Mouse (Mus musculus): ENCODE results near the gene Nhlrc3. TPM values are rescaled to one million over a fixed set of nuclear protein-coding genes. Genes with fewer than 3 reads are reported as not detected.

Nhlrc3 gene
- total RNA-seq, 1 experiment: 12.6 TPM

DNA sequence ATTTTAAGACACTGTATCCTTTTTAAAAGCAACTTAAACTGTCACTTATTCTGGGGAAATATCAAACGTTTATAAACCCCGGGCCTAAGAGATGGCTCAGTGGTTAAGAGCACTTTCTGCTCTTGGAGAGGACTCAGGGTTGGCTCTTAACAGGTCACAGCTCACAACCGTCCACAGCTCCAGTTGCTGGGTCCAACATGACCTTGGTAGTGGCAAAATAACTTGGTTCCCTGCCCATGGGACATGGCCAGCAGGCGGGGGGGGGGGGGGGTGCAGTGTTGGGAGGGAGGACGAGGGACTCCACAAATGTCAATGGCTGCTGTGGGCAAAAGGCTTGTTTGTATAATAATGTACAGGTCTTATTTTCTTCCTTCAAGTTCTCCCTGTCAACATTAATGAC is 4.2 kb upstream of the Nhlrc3 start:
- no peak overlapping the region for H3K4me3 ChIP-seq (ENCODE audit: insufficient read depth in 1 of 2, low read depth in 1 of 2, low read length in 2 of 2, poor library complexity in 1 of 2, severe bottlenecking in 1 of 2)
- in situ Hi-C loops (cut with MboI; ENCODE audit: low sequenced_read_pairs in 2 of 2, unreplicated experiment in 2 of 2): loop anchor here (25.0 kb wide), 2 partner anchors 430 to 1205 kb away; partner anchors contain the start of genes Foxo1 (in 2 of the 2) and Lhfp (in 1 of the 2)
- H3K9ac ChIP-seq (ENCODE audit: insufficient read depth, low read depth, low read length, poor library complexity, severe bottlenecking): no peak overlapping the region
- H3K9me3 ChIP-seq (ENCODE audit: control insufficient read depth, insufficient read depth, low read depth, low read length): no peaks in the 10 kb centered on the region
- TF ChIP-seq CHD2 (IDR thresholded peaks at IDR 0.05; ENCODE audit: low read depth, low read length): no peak
- no peak for TF ChIP-seq HCFC1 (IDR thresholded peaks at IDR 0.05; ENCODE audit: borderline replicate concordance, insufficient read depth, low read length)
- TF ChIP-seq ZNF384 (IDR thresholded peaks at IDR 0.05; ENCODE audit: low read depth, low read length): no peak
- TF ChIP-seq MAFK (IDR thresholded peaks at IDR 0.05; ENCODE audit: insufficient read depth, low read depth, low read length): no peak
- no peak for TF ChIP-seq ZC3H11A (IDR thresholded peaks at IDR 0.05; ENCODE audit: borderline replicate concordance, low read depth, low read length)
- peaks cover 22% of the 10 kb centered on the region for H3K36me3 ChIP-seq (ENCODE audit: control insufficient read depth, insufficient read depth, low read length, poor library complexity, severe bottlenecking)
- peaks cover 3 to 10% of the 10 kb centered on the region in 2 experiments; a peak in 2 of 4 replicates for H3K4me1 ChIP-seq (ENCODE audit: control insufficient read depth in 2 of 2, insufficient read depth in 2 of 2, low read length in 2 of 2, poor library complexity in 1 of 2)
- no peak for DNase-seq (ENCODE audit: low read depth, low spot score)
- H3K27ac ChIP-seq (ENCODE audit: insufficient read depth, low read depth, low read length, poor library complexity, severe bottlenecking): no peak overlapping the region

DNA sequence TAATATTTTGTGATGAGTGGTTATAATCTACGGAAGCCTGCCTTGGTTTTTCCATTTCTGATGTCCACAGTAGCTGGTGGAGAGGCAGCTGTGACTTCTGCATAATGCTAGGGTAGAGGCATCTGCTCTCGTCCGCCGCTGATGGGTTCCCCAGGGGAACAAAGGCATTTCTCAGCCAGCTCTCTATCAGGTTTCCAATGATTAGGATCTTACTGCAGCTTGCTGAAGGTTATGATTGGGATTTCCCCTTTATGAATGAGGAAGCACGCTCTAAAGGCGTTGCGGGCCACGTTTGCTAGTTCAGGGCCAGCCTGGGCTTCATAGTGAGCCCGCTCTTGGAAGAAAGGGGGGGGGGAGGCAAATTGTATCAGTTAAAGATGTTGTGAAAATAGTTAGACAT is 3.3 kb upstream of the Nhlrc3 start:
- no peak for DNase-seq (ENCODE audit: low read depth, low spot score)
- TF ChIP-seq ZC3H11A (IDR thresholded peaks at IDR 0.05; ENCODE audit: borderline replicate concordance, low read depth, low read length) (no peak), CHD2 (IDR thresholded peaks at IDR 0.05; ENCODE audit: low read depth, low read length) (no peak), MAFK (IDR thresholded peaks at IDR 0.05; ENCODE audit: insufficient read depth, low read depth, low read length) (no peak), ZNF384 (IDR thresholded peaks at IDR 0.05; ENCODE audit: low read depth, low read length) (no peak), HCFC1 (IDR thresholded peaks at IDR 0.05; ENCODE audit: borderline replicate concordance, insufficient read depth, low read length) (no peak)
- H3K36me3 ChIP-seq (ENCODE audit: control insufficient read depth, insufficient read depth, low read length, poor library complexity, severe bottlenecking): peaks cover 17% of the 10 kb centered on the region; the same call in 1 of the 2 replicates
- H3K4me1 ChIP-seq (ENCODE audit: control insufficient read depth in 2 of 2, insufficient read depth in 2 of 2, low read length in 2 of 2, poor library complexity in 1 of 2): peaks cover 3 to 10% of the 10 kb centered on the region in 2 experiments; a peak in 2 of 4 replicates
- H3K4me3 ChIP-seq (ENCODE audit: insufficient read depth in 1 of 2, low read depth in 1 of 2, low read length in 2 of 2, poor library complexity in 1 of 2, severe bottlenecking in 1 of 2): peak overlapping the region in 1 of 2 experiments; percentile 2; a peak in 1 of 4 replicates
- no peaks in the 10 kb centered on the region for H3K9me3 ChIP-seq (ENCODE audit: control insufficient read depth, insufficient read depth, low read depth, low read length)
- no peak overlapping the region for H3K9ac ChIP-seq (ENCODE audit: insufficient read depth, low read depth, low read length, poor library complexity, severe bottlenecking)
- in situ Hi-C loops (cut with MboI; ENCODE audit: low sequenced_read_pairs in 2 of 2, unreplicated experiment in 2 of 2): loop anchor here (25.0 kb wide), 2 partner anchors 429 to 1204 kb away; partner anchors contain the start of genes Foxo1 (in 2 of the 2) and Lhfp (in 1 of the 2)
- H3K27ac ChIP-seq (ENCODE audit: insufficient read depth, low read depth, low read length, poor library complexity, severe bottlenecking): no peak overlapping the region

DNA sequence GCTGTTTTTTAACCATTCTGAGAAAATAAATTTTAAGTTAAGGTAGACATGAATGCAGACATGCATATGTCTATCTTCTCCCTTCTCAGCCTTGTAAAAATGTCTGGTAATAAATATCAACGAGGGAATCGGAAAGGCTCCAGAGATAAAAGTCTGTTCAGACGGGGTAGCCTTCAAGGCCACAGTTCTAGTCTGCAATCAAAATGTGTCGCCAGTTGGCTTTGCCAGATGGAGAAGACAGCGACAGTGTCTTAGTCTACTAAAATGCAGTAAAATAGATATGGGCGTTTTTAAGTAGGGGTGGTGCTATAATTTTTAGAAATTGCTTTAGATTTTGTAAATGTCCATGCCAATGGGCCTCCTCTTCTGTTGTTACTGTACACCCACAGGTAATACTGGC is 2.2 kb upstream of the Nhlrc3 start:
- H3K9ac ChIP-seq (ENCODE audit: insufficient read depth, low read depth, low read length, poor library complexity, severe bottlenecking): no peak overlapping the region

DNA sequence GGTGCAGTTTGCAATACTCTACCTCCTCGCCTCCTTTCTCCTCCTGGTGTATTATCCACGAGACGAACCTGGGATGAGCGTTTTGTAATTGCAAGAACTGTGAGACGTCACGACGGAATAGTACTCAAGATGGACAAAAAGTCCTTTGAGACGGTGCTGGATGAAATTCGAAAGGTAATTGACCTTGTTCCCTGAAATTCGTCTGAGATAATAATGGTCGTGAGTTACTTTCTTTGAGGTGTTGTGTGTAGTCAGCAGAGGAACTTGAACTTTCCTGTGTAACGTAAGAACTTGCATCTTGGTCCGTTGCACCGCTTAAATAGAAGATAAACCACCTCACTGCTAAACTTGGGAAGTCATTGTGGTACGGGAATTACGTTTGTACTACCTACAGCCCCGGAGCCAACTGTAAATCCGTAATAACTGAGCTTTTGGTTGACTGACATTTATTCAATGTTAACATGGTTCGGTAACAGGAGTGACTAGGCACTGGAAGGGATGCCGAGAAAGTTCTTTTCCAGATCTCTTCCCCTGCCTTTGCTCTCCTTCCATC is 1.1 kb upstream of the Nhlrc3 start:
- in situ Hi-C loops (cut with MboI; ENCODE audit: low sequenced_read_pairs in 2 of 2, unreplicated experiment in 2 of 2): loop anchor here (25.0 kb wide), 2 partner anchors 427 to 1202 kb away; partner anchors contain the start of genes Foxo1 (in 2 of the 2) and Lhfp (in 1 of the 2)
- peak overlapping the region; percentile 86 to 90 for H3K4me3 ChIP-seq (ENCODE audit: insufficient read depth in 1 of 2, low read depth in 1 of 2, low read length in 2 of 2, poor library complexity in 1 of 2, severe bottlenecking in 1 of 2)
- peaks cover 3 to 10% of the 10 kb centered on the region in 2 experiments; a peak in 2 of 4 replicates for H3K4me1 ChIP-seq (ENCODE audit: control insufficient read depth in 2 of 2, insufficient read depth in 2 of 2, low read length in 2 of 2, poor library complexity in 1 of 2)
- DNase-seq (ENCODE audit: low read depth, low spot score): no peak
- H3K27ac ChIP-seq (ENCODE audit: insufficient read depth, low read depth, low read length, poor library complexity, severe bottlenecking): no peak overlapping the region
- peak overlapping the region; percentile 91; the same call in 1 of the 2 replicates for H3K9ac ChIP-seq (ENCODE audit: insufficient read depth, low read depth, low read length, poor library complexity, severe bottlenecking)
- H3K9me3 ChIP-seq (ENCODE audit: control insufficient read depth, insufficient read depth, low read depth, low read length): no peaks in the 10 kb centered on the region
- TF ChIP-seq CHD2 (IDR thresholded peaks at IDR 0.05; ENCODE audit: low read depth, low read length): no peak
- TF ChIP-seq ZNF384 (IDR thresholded peaks at IDR 0.05; ENCODE audit: low read depth, low read length): no peak
- no peak for TF ChIP-seq ZC3H11A (IDR thresholded peaks at IDR 0.05; ENCODE audit: borderline replicate concordance, low read depth, low read length)
- TF ChIP-seq HCFC1 (IDR thresholded peaks at IDR 0.05; ENCODE audit: borderline replicate concordance, insufficient read depth, low read length): no peak
- TF ChIP-seq MAFK (IDR thresholded peaks at IDR 0.05; ENCODE audit: insufficient read depth, low read depth, low read length): no peak
- peaks cover 5% of the 10 kb centered on the region; the same call in 1 of the 2 replicates for H3K36me3 ChIP-seq (ENCODE audit: control insufficient read depth, insufficient read depth, low read length, poor library complexity, severe bottlenecking)

More for the DNA sequence above, 2.2 kb upstream of the Nhlrc3 start:
- no peak overlapping the region for H3K27ac ChIP-seq (ENCODE audit: insufficient read depth, low read depth, low read length, poor library complexity, severe bottlenecking)
- peaks cover 3 to 10% of the 10 kb centered on the region in 2 experiments; a peak in 2 of 4 replicates for H3K4me1 ChIP-seq (ENCODE audit: control insufficient read depth in 2 of 2, insufficient read depth in 2 of 2, low read length in 2 of 2, poor library complexity in 1 of 2)
- H3K36me3 ChIP-seq (ENCODE audit: control insufficient read depth, insufficient read depth, low read length, poor library complexity, severe bottlenecking): peaks cover 9% of the 10 kb centered on the region; the same call in 1 of the 2 replicates
- TF ChIP-seq MAFK (IDR thresholded peaks at IDR 0.05; ENCODE audit: insufficient read depth, low read depth, low read length) (no peak), CHD2 (IDR thresholded peaks at IDR 0.05; ENCODE audit: low read depth, low read length) (no peak), ZC3H11A (IDR thresholded peaks at IDR 0.05; ENCODE audit: borderline replicate concordance, low read depth, low read length) (no peak), HCFC1 (IDR thresholded peaks at IDR 0.05; ENCODE audit: borderline replicate concordance, insufficient read depth, low read length) (no peak), ZNF384 (IDR thresholded peaks at IDR 0.05; ENCODE audit: low read depth, low read length) (no peak)
- H3K4me3 ChIP-seq (ENCODE audit: insufficient read depth in 1 of 2, low read depth in 1 of 2, low read length in 2 of 2, poor library complexity in 1 of 2, severe bottlenecking in 1 of 2): peak overlapping the region; percentile 27 to 90; a peak in 2 of 4 replicates
- in situ Hi-C loops (cut with MboI; ENCODE audit: low sequenced_read_pairs in 2 of 2, unreplicated experiment in 2 of 2): loop anchor here (25.0 kb wide), 2 partner anchors 428 to 1203 kb away; partner anchors contain the start of genes Foxo1 (in 2 of the 2) and Lhfp (in 1 of the 2)
- H3K9me3 ChIP-seq (ENCODE audit: control insufficient read depth, insufficient read depth, low read depth, low read length): no peaks in the 10 kb centered on the region
- no peak for DNase-seq (ENCODE audit: low read depth, low spot score)

Data from ES-E14 (cell line).